Mouse (Mus musculus) cerebellum, postnatal 25 days (tissue): Measurements from ENCODE around the gene Gm30737.
"Not testable (repeated sequence)": the region's sequence is repeated elsewhere in the genome, so short reads cannot be mapped to it uniquely, and the experiment has no call there.

ENCODE experiments used
- DNase-seq, 2 experiments: peaks; one replicate each; pipeline ENCODE4 v3.0.0; 2021; ENCODE audit warnings: mixed read lengths in 2 of 2

Gm30737 gene

DNA sequence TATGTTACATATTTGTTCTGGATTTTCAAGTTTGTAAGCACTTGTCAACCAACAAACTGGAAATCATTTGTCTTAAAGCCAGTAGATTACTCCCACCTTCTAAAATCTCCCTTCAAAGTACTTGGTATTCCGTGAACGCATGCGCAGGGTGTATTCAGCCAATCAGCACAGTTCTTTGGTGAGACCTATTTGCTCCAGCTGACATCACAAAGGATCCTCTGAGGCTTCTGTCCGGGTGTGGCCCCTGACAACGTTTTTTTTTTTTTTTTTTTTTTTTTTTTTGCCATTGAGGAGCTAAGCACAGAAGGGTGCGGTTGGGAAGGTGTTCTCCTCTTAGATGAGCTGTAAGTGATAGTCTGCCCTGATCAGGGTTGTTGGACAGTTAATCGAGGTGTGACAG lies at the start of gene Gm30737:
TSS of gene Gm30737 (plus strand) at position 301 of the 400 bp plus-strand sequence.
- not testable (repeated sequence) for DNase-seq
